Mouse (Mus musculus): ENCODE results near the gene S100a6.

S100a6 gene

GRCm38 (mm10) chr3:90603623-90604022, 9.1 kb upstream of the S100a6 start, which contains the start of gene S100a4:
S100a4 (plus strand) TSS chr3:90603771.
- no peaks in the 10 kb centered on the region for H3K36me3 ChIP-seq (ENCODE audit: insufficient read depth, low read length)
- no peak within 1 kb of the TSS for H3K4me3 ChIP-seq (replicated peaks; ENCODE audit: low read length)
- peaks cover 17% of the 10 kb centered on the region for H3K9me3 ChIP-seq (ENCODE audit: low read length)
- H3K27me3 ChIP-seq (ENCODE audit: insufficient read depth, low read length): peaks cover 34% of the 10 kb centered on the region
- TF ChIP-seq NANOG (IDR thresholded peaks at IDR 0.05; ENCODE audit: borderline replicate concordance, low read length) (no peak), CTCF (conservative IDR thresholded peaks at IDR 0.05; ENCODE audit: low read length) (no peak)
- H3K4me1 ChIP-seq (replicated peaks; ENCODE audit: low read depth, low read length): peaks cover 7% of the 10 kb centered on the region

GRCm38 (mm10) chr3:90604416-90604815, 8.3 kb upstream of the S100a6 start:
- H3K9me3 ChIP-seq (ENCODE audit: low read length): peaks cover 17% of the 10 kb centered on the region
- no peaks in the 10 kb centered on the region for H3K36me3 ChIP-seq (ENCODE audit: insufficient read depth, low read length)
- H3K4me1 ChIP-seq (replicated peaks; ENCODE audit: low read depth, low read length): peaks cover 7% of the 10 kb centered on the region
- TF ChIP-seq NANOG (IDR thresholded peaks at IDR 0.05; ENCODE audit: borderline replicate concordance, low read length) (no peak), CTCF (conservative IDR thresholded peaks at IDR 0.05; ENCODE audit: low read length) (no peak), POU5F1 (IDR thresholded peaks at IDR 0.05; ENCODE audit: borderline replicate concordance, low read length) (no peak)
- no peak overlapping the region for H3K4me3 ChIP-seq (replicated peaks; ENCODE audit: low read length)
- H3K27me3 ChIP-seq (ENCODE audit: insufficient read depth, low read length): peaks cover 40% of the 10 kb centered on the region

GRCm38 (mm10) chr3:90605049-90605448, 7.6 kb upstream of the S100a6 start:
- H3K9me3 ChIP-seq (ENCODE audit: low read length): peaks cover 17% of the 10 kb centered on the region
- no peak overlapping the region for H3K4me3 ChIP-seq (replicated peaks; ENCODE audit: low read length)
- TF ChIP-seq CTCF (conservative IDR thresholded peaks at IDR 0.05; ENCODE audit: low read length) (no peak), POU5F1 (IDR thresholded peaks at IDR 0.05; ENCODE audit: borderline replicate concordance, low read length) (no peak), NANOG (IDR thresholded peaks at IDR 0.05; ENCODE audit: borderline replicate concordance, low read length) (no peak)
- H3K36me3 ChIP-seq (ENCODE audit: insufficient read depth, low read length): no peaks in the 10 kb centered on the region
- H3K27me3 ChIP-seq (ENCODE audit: insufficient read depth, low read length): peaks cover 38% of the 10 kb centered on the region
- peaks cover 7% of the 10 kb centered on the region for H3K4me1 ChIP-seq (replicated peaks; ENCODE audit: low read depth, low read length)

- H3K36me3 ChIP-seq (ENCODE audit: insufficient read depth, low read length): no peaks in the 10 kb centered on the region
Observed at GRCm38 (mm10) chr3:90605736-90606135, 6.9 kb upstream of the S100a6 start.

GRCm38 (mm10) chr3:90606185-90606584, 6.5 kb upstream of the S100a6 start:
- no peaks in the 10 kb centered on the region for H3K36me3 ChIP-seq (ENCODE audit: insufficient read depth, low read length)

More at GRCm38 (mm10) chr3:90605736-90606135, 6.9 kb upstream of the S100a6 start:
- peaks cover 32% of the 10 kb centered on the region for H3K27me3 ChIP-seq (ENCODE audit: insufficient read depth, low read length)
- peaks cover 7% of the 10 kb centered on the region for H3K4me1 ChIP-seq (replicated peaks; ENCODE audit: low read depth, low read length)
- no peak overlapping the region for H3K4me3 ChIP-seq (replicated peaks; ENCODE audit: low read length)
- H3K9me3 ChIP-seq (ENCODE audit: low read length): peaks cover 17% of the 10 kb centered on the region
- no peak for TF ChIP-seq POU5F1 (IDR thresholded peaks at IDR 0.05; ENCODE audit: borderline replicate concordance, low read length)
- no peak for TF ChIP-seq NANOG (IDR thresholded peaks at IDR 0.05; ENCODE audit: borderline replicate concordance, low read length)
- TF ChIP-seq CTCF (conservative IDR thresholded peaks at IDR 0.05; ENCODE audit: low read length): no peak

GRCm38 (mm10) chr3:90607361-90607760, 5.3 kb upstream of the S100a6 start:
- Histone ChIP-seq H3K4me3 (replicated peaks; ENCODE audit: low read length) (no peak overlapping the region), H3K9me3 (ENCODE audit: low read length) (peaks cover 4% of the 10 kb centered on the region), H3K27me3 (ENCODE audit: insufficient read depth, low read length) (peaks cover 26% of the 10 kb centered on the region), H3K36me3 (ENCODE audit: insufficient read depth, low read length) (no peaks in the 10 kb centered on the region), H3K4me1 (replicated peaks; ENCODE audit: low read depth, low read length) (peaks cover 20% of the 10 kb centered on the region)
- TF ChIP-seq POU5F1 (IDR thresholded peaks at IDR 0.05; ENCODE audit: borderline replicate concordance, low read length): no peak
- TF ChIP-seq CTCF (conservative IDR thresholded peaks at IDR 0.05; ENCODE audit: low read length): no peak
- no peak for TF ChIP-seq NANOG (IDR thresholded peaks at IDR 0.05; ENCODE audit: borderline replicate concordance, low read length)

More at GRCm38 (mm10) chr3:90606185-90606584, 6.5 kb upstream of the S100a6 start:
- Histone ChIP-seq H3K27me3 (ENCODE audit: insufficient read depth, low read length) (peaks cover 29% of the 10 kb centered on the region), H3K9me3 (ENCODE audit: low read length) (peaks cover 15% of the 10 kb centered on the region), H3K4me3 (replicated peaks; ENCODE audit: low read length) (no peak overlapping the region), H3K4me1 (replicated peaks; ENCODE audit: low read depth, low read length) (peaks cover 8% of the 10 kb centered on the region)
- TF ChIP-seq NANOG (IDR thresholded peaks at IDR 0.05; ENCODE audit: borderline replicate concordance, low read length) (no peak), POU5F1 (IDR thresholded peaks at IDR 0.05; ENCODE audit: borderline replicate concordance, low read length) (no peak), CTCF (conservative IDR thresholded peaks at IDR 0.05; ENCODE audit: low read length) (no peak)

- Histone ChIP-seq H3K27me3 (ENCODE audit: insufficient read depth, low read length) (peaks cover 30% of the 10 kb centered on the region), H3K9me3 (ENCODE audit: low read length) (no peaks in the 10 kb centered on the region), H3K4me1 (replicated peaks; ENCODE audit: low read depth, low read length) (peaks cover 28% of the 10 kb centered on the region), H3K36me3 (ENCODE audit: insufficient read depth, low read length) (no peaks in the 10 kb centered on the region), H3K4me3 (replicated peaks; ENCODE audit: low read length) (no peak within 1 kb of the TSS)
- TF ChIP-seq POU5F1 (IDR thresholded peaks at IDR 0.05; ENCODE audit: borderline replicate concordance, low read length): no peak
- no peak for TF ChIP-seq CTCF (conservative IDR thresholded peaks at IDR 0.05; ENCODE audit: low read length)
- no peak for TF ChIP-seq NANOG (IDR thresholded peaks at IDR 0.05; ENCODE audit: borderline replicate concordance, low read length)
Observed at GRCm38 (mm10) chr3:90608223-90608622, 4.5 kb upstream of the S100a6 start, which contains the start of gene S100a5. S100a5 (plus strand) TSS chr3:90608523.

- no peak overlapping the region for H3K4me3 ChIP-seq (replicated peaks; ENCODE audit: low read length)
- H3K27me3 ChIP-seq (ENCODE audit: insufficient read depth, low read length): peaks cover 39% of the 10 kb centered on the region
- peaks cover 37% of the 10 kb centered on the region for H3K4me1 ChIP-seq (replicated peaks; ENCODE audit: low read depth, low read length)
- no peaks in the 10 kb centered on the region for H3K36me3 ChIP-seq (ENCODE audit: insufficient read depth, low read length)
- no peaks in the 10 kb centered on the region for H3K9me3 ChIP-seq (ENCODE audit: low read length)
- no peak for TF ChIP-seq POU5F1 (IDR thresholded peaks at IDR 0.05; ENCODE audit: borderline replicate concordance, low read length)
- no peak for TF ChIP-seq CTCF (conservative IDR thresholded peaks at IDR 0.05; ENCODE audit: low read length)
- TF ChIP-seq NANOG (IDR thresholded peaks at IDR 0.05; ENCODE audit: borderline replicate concordance, low read length): no peak
Observed at GRCm38 (mm10) chr3:90609102-90609501, 3.6 kb upstream of the S100a6 start.

GRCm38 (mm10) chr3:90611494-90611893, 1.2 kb upstream of the S100a6 start:
- no peaks in the 10 kb centered on the region for H3K36me3 ChIP-seq (ENCODE audit: insufficient read depth, low read length)
- no peaks in the 10 kb centered on the region for H3K9me3 ChIP-seq (ENCODE audit: low read length)
- peaks cover 52% of the 10 kb centered on the region for H3K4me1 ChIP-seq (replicated peaks; ENCODE audit: low read depth, low read length)
- H3K27me3 ChIP-seq (ENCODE audit: insufficient read depth, low read length): peaks cover 37% of the 10 kb centered on the region
- 0 out of 2 replicates have a peak overlapping the region, but pooled peaks have one; percentile 10 for H3K4me3 ChIP-seq (replicated peaks; ENCODE audit: low read length)
- TF ChIP-seq CTCF (conservative IDR thresholded peaks at IDR 0.05; ENCODE audit: low read length) (no peak), NANOG (IDR thresholded peaks at IDR 0.05; ENCODE audit: borderline replicate concordance, low read length) (no peak), POU5F1 (IDR thresholded peaks at IDR 0.05; ENCODE audit: borderline replicate concordance, low read length) (no peak)
